Mouse (Mus musculus) liver, embryonic 14.5 days (tissue): ENCODE measurements around the gene Hoxb3. TPM values are rescaled to one million over a fixed set of nuclear protein-coding genes. Genes with fewer than 3 reads are reported as not detected.

Source experiments
- ATAC-seq: fragments of 200-750 bp; cut with Nextera tagmentation; 2 replicates; pipeline ENCODE4 v1.8.0; 2017; ENCODE audit warnings: moderate number of reproducible peaks, mild to moderate bottlenecking, moderate library complexity; ENCODE audit not compliant: insufficient read depth
- DNase-seq, 3 experiments: peaks; one replicate each; pipeline ENCODE4 v3.0.0-alpha.2; 2012 to 2013; ENCODE audit warnings: low read depth in 3 of 3, low spot score in 3 of 3
- H3K27ac ChIP-seq: fragments of 300-500 bp; sonication (generic); 2 replicates; pipeline ENCODE4 v1.5.1; 2014; ENCODE audit warnings: moderate library complexity, mild to moderate bottlenecking, control low read depth, inconsistent platforms
- H3K27me3 ChIP-seq: fragments of 300-500 bp; sonication (generic); 2 replicates; pipeline ENCODE4 v1.6.1; 2014; ENCODE audit warnings: mild to moderate bottlenecking, low read length, moderate library complexity; ENCODE audit not compliant: control insufficient read depth, insufficient read depth
- H3K36me3 ChIP-seq: fragments of 300-500 bp; sonication (generic); replicated peaks from 2 replicates; pipeline ENCODE4 v1.6.1; 2014; ENCODE audit warnings: low read depth; ENCODE audit not compliant: control insufficient read depth, insufficient read depth
- H3K4me1 ChIP-seq, 2 experiments: fragments of 200-500 bp in 1 of 2; fragments of 300-500 bp in 1 of 2; sonication (generic) in 1 of 2; replicated peaks; 2 replicates each; pipeline ENCODE4 v1.6.1; 2012 to 2014; ENCODE audit warnings: antibody characterized with exemption in 1 of 2, inconsistent platforms in 1 of 2, low read length in 1 of 2; ENCODE audit not compliant: control insufficient read depth in 2 of 2, insufficient read depth in 2 of 2
- H3K4me2 ChIP-seq: fragments of 300-500 bp; sonication (generic); 2 replicates; pipeline ENCODE4 v1.6.1; 2014; ENCODE audit warnings: low read depth, mild to moderate bottlenecking, control low read depth, moderate library complexity
- H3K4me3 ChIP-seq, 2 experiments: fragments of 200-500 bp in 1 of 2; fragments of 300-500 bp in 1 of 2; sonication (generic) in 1 of 2; 2 replicates each; pipeline ENCODE4 v1.5.1; 2012 to 2014; ENCODE audit warnings: low read depth in 2 of 2, low read length in 2 of 2, mild to moderate bottlenecking in 2 of 2, control low read depth in 1 of 2, inconsistent platforms in 1 of 2, moderate library complexity in 1 of 2; ENCODE audit not compliant: insufficient read depth in 1 of 2
- H3K9ac ChIP-seq: fragments of 300-500 bp; sonication (generic); replicated peaks from 2 replicates; pipeline ENCODE4 v1.6.1; 2014; ENCODE audit warnings: mild to moderate bottlenecking, control low read depth, moderate library complexity
- H3K9me3 ChIP-seq: fragments of 300-500 bp; sonication (generic); 2 replicates; pipeline ENCODE4 v1.6.1; 2016; ENCODE audit warnings: low read length, mixed read lengths; ENCODE audit not compliant: control insufficient read depth
- CTCF ChIP-seq: IDR thresholded peaks from 2 replicates; pipeline ENCODE4 v1.5.1; 2016; ENCODE audit warnings: antibody characterized with exemption, low read depth, control low read depth
- EP300 ChIP-seq: IDR thresholded peaks from 2 replicates; pipeline ENCODE4 v1.6.1; 2016; ENCODE audit warnings: antibody characterized with exemption, low read depth
- WGBS: fragments of 180-500 bp; shearing (Covaris S2); extraction: QIAGEN DNeasy Blood & Tissue Kit; methylation state at CpG from one replicate; pipeline ENCODE4 v1.1.7; 2014; ENCODE audit not compliant: insufficient replicate concordance; 5-methylcytosine and 5-hydroxymethylcytosine counted together
- polyA plus RNA-seq, 2 experiments: library from polyadenylated mRNA; depleted of rRNA in 1 of 2; stranded (reverse) in 1 of 2; unstranded in 1 of 2; fragments of >200 nt; fragmentation: Nextera tagmentation in 1 of 2; extraction: Ambion mirVana in 1 of 2; gene quantifications; 2 replicates each; pipeline versions ENCODE4 v1.2.1 to v1.2.3; 2012 to 2014

Gene Hoxb3
- polyA plus RNA-seq, 2 experiments: 0.38 TPM; not detected in 1

- Histone ChIP-seq H3K27ac (no peak overlapping the region), H3K4me3 (no peak overlapping the region), H3K9me3 (no peaks in the 10 kb centered on the region), H3K27me3 (peaks cover 99% of the 10 kb centered on the region), H3K9ac (no peak overlapping the region), H3K4me1 (no peaks in the 10 kb centered on the region), H3K36me3 (no peaks in the 10 kb centered on the region), H3K4me2 (no peak overlapping the region)
- ATAC-seq (no peak), DNase-seq (no peak)
- TF ChIP-seq CTCF (no peak), EP300 (no peak)
- WGBS: 12% methylated on average over 21 of the region's 21 CpGs
These were observed 33.8 kb upstream of the Hoxb3 start for GRCm38 (mm10) chr11:96289293-96289692.

- no peaks in the 10 kb centered on the region for H3K4me1 ChIP-seq
- WGBS: 32% methylated on average over 6 of the region's 6 CpGs
- TF ChIP-seq CTCF (no peak), EP300 (no peak)
These were observed 33.3 kb upstream of the Hoxb3 start for GRCm38 (mm10) chr11:96289837-96290236.

GRCm38 (mm10) chr11:96290705-96291355 is 32.3 kb upstream of the Hoxb3 start:
- no peaks in the 10 kb centered on the region for H3K9me3 ChIP-seq
- H3K27ac ChIP-seq: no peak overlapping the region
- DNase-seq (no peak), ATAC-seq (no peak)
- no peaks in the 10 kb centered on the region for H3K4me1 ChIP-seq
- no peaks in the 10 kb centered on the region for H3K36me3 ChIP-seq
- H3K27me3 ChIP-seq: peaks cover 99% of the 10 kb centered on the region
- no peak overlapping the region for H3K4me2 ChIP-seq
- WGBS: 24% methylated on average over 17 of the region's 17 CpGs
- TF ChIP-seq EP300 (no peak), CTCF (no peak)
- H3K9ac ChIP-seq: no peak overlapping the region
- no peak overlapping the region for H3K4me3 ChIP-seq

More at GRCm38 (mm10) chr11:96289837-96290236, 33.3 kb upstream of the Hoxb3 start:
- no peak overlapping the region for H3K9ac ChIP-seq
- H3K27me3 ChIP-seq: peaks cover 99% of the 10 kb centered on the region
- H3K27ac ChIP-seq: no peak overlapping the region
- no peaks in the 10 kb centered on the region for H3K9me3 ChIP-seq
- DNase-seq: no peak
- H3K4me3 ChIP-seq: no peak overlapping the region
- no peaks in the 10 kb centered on the region for H3K36me3 ChIP-seq
- no peak for ATAC-seq
- H3K4me2 ChIP-seq: no peak overlapping the region

- H3K27ac ChIP-seq: no peak within 1 kb of the TSS
- 9% methylated on average over 22 of the region's 22 CpGs for WGBS
- H3K4me3 ChIP-seq: no peak within 1 kb of the TSS
- H3K4me2 ChIP-seq: no peak within 1 kb of the TSS
- H3K27me3 ChIP-seq: peaks cover 99% of the 10 kb centered on the region
- TF ChIP-seq CTCF (no peak), EP300 (no peak)
- no peak within 1 kb of the TSS for H3K9ac ChIP-seq
- H3K9me3 ChIP-seq: no peaks in the 10 kb centered on the region
- no peaks in the 10 kb centered on the region for H3K4me1 ChIP-seq
- DNase-seq (no peak), ATAC-seq (no peak)
- no peaks in the 10 kb centered on the region for H3K36me3 ChIP-seq
These were observed 31.2 kb upstream of the Hoxb3 start, which contains the start of gene Hoxb6 for GRCm38 (mm10) chr11:96291681-96292564. Hoxb6 (plus strand) TSS chr11:96292476.

GRCm38 (mm10) chr11:96292565-96293301 is 30.4 kb upstream of the Hoxb3 start:
- no peaks in the 10 kb centered on the region for H3K4me1 ChIP-seq
- ATAC-seq (no peak), DNase-seq (no peak)
- H3K36me3 ChIP-seq: no peaks in the 10 kb centered on the region
- H3K4me3 ChIP-seq: no peak overlapping the region
- H3K9ac ChIP-seq: no peak overlapping the region
- H3K9me3 ChIP-seq: no peaks in the 10 kb centered on the region
- WGBS: under 1% methylated on average over 12 of the region's 12 CpGs
- TF ChIP-seq EP300: no peak
- no peak for TF ChIP-seq CTCF
- H3K27me3 ChIP-seq: peaks cover 99% of the 10 kb centered on the region
- H3K4me2 ChIP-seq: no peak overlapping the region
- no peak overlapping the region for H3K27ac ChIP-seq
